Mouse (Mus musculus) T-helper 17 cell (primary cell): ENCODE results near the gene Tmem151a.

Experiments used
- in situ Hi-C, 2 experiments: fragments of 300-600 bp; cut with MboI, MseI; formaldehyde crosslinking; loops; 1 replicate in 1 of 2; 2 replicates in 1 of 2; pipeline ENCODE4 v1.15.1; 2025; ENCODE audit warnings: high pct_unique_total_duplicates in 2 of 2

The Tmem151a gene

DNA sequence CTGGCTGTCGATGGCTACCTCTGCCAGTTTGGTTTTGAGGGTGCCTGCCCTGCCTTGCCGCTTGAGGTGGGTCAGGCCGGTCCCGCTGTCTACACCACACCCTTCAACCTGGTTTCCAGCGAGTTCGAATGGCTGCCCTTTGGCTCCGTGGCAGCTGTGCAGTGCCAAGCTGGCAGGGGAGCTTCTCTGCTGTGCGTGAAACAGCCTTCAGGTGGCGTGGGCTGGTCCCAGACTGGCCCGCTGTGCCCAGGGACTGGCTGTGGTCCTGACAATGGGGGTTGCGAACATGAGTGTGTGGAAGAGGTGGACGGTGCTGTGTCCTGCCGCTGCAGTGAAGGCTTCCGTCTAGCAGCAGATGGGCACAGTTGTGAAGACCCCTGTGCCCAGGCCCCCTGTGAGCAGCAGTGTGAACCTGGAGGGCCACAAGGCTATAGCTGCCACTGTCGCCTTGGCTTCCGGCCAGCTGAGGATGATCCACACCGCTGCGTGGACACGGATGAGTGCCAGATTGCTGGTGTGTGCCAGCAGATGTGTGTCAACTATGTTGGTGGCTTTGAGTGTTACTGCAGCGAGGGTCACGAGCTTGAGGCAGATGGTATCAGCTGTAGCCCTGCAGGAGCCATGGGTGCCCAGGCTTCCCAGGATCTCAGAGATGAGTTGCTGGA is 16.6 kb downstream of the Tmem151a start:
- in situ Hi-C loops: no loop called here

- in situ Hi-C loops: no loop called here
Measured at GRCm38 (mm10) chr19:5067867-5068569, 17.3 kb downstream of the Tmem151a start, which contains the start of gene Cd248. Gene Cd248 (plus strand): TSS chr19:5068078.

GRCm38 (mm10) chr19:5067040-5067799 is 18.1 kb downstream of the Tmem151a start:
- in situ Hi-C loops: no loop called here

DNA sequence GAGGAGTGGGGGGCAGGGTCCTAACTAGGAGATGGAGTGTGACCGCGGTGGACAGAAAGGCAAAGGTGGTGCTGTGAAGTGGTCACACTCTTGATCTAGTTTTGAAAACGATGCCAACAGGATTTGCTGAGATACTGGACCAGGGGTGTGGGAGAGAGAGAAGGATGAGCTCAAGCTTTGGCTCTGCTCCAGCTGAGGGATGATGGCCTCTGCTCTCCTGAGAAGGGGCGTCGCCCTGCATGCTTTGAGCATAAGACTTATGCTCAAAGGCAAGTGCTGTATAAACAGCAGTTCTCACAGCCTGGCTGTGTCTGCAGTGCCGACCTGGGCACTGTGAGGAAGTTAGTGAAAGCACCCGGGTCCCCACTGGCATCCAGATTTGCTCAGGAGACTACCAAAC is 20.2 kb downstream of the Tmem151a start:
- in situ Hi-C loops: no loop called here

- in situ Hi-C loops: no loop called here
Measured at GRCm38 (mm10) chr19:5062446-5062845, 22.9 kb downstream of the Tmem151a start.

GRCm38 (mm10) chr19:5062041-5062440 is 23.3 kb downstream of the Tmem151a start:
- in situ Hi-C loops: no loop called here

- in situ Hi-C loops: no loop called here
Measured at GRCm38 (mm10) chr19:5060365-5061330, 24.7 kb downstream of the Tmem151a start.

DNA sequence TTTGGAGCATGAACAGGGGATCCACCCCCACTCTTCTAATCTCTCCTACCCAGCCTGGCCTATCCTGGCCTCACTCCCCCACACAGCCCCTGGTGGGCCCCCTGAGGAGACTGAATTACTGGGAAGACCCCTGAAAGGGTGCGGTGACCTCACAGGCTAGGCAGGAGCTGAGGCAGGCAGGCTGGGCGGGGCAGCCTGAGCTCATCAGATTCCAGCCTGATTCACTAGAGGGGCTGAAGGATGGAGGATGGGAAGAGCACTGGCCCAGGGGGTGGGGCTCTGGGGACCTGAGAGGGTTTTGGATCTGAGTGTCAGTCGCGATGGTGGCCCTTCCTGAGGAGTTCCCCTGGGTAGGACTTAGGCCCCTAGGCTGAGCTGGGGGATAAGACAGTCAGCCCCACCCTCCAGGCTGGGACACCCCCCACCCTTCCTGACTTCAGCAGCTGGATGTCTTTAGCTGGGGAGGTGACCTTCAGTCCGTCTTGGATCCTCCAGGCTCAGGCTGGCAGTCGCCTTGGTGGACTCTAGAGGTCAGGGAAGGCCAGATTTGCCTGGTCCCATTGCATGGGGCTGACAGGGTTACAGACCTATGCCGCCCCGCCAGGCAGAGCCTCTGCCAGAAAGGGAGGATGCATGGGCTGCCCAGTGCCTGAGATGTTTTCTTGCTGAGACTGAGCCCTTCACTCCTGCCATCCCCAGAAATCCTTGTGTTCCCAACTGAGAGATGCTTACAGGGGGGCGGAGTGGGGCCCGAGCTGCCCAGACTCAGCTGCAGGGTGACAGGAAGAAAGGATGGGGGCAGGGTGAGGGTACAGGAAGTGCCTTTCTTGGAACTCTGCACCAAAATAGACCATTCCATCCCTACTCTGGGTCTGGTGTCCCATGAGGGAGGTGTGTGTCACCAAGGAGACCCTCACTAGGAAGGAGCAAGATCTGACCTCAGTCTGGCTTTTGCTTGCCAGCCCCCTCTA is 26.2 kb downstream of the Tmem151a start:
- in situ Hi-C loops: no loop called here

DNA sequence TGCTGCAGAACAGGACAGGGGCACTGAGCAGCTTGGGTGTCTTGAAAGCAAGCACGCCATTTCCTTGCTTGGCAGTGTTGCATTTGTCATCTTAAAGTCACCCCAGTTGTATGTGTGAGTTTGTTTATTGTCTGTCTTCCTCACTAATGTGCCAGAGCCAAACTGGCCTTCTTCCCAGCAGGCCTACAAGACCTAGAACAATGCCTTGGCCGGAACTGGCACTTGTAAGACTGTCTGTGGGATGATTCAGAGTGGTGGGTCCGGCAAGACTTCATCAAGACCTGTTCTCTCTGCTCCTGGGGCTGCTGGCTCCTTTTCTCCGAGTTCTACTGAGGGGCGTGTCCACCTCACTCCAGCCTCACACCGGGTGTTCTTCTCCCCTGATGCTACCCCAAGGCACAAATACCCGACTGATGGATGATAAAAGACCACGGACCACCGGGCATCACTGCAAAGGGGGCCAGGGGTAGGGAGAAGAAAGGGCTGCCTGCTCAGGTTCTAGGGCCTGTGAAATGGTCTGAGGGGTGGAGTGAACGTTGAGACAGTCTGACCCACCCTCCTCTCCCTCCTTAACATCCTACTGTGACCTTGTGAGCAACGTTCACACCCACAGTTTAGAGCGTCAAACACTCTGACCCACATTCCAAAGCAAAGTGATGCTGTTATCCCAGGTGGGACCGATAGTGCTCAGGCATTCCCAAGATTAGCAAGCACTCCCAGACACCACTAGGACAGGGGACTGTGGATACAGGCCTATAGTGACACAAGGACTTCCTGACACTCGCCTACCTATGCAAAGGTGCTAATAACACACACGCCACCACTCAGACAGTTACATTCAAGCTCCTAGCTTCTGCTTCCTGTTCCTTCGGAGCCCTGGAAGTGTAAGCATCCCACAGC is 27.2 kb downstream of the Tmem151a start:
- in situ Hi-C loops: no loop called here

GRCm38 (mm10) chr19:5056251-5056650 is 29.1 kb downstream of the Tmem151a start:
- in situ Hi-C loops: no loop called here

- in situ Hi-C loops: no loop called here
Measured at GRCm38 (mm10) chr19:5053909-5054308, 31.4 kb downstream of the Tmem151a start.

DNA sequence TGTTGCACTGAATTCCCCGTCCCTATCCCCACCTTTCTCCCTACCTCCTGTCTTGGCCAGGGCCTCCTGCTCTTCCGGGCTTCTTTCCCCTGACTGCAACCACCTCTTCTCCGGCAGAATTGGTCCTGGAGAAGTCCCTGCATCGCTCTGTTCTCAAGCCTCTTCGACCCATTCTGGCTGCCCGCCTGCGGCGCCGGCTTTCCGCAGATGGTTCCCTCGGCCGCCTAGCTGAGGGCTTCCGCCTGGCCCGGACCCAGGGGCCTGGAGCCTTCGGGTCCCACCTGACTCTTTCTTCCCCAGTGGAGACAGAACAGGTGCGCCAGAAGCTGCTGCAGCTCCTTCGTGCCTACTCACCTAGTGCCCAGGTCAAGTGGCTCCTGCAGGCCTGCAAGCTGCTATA is 32.5 kb downstream of the Tmem151a start:
- in situ Hi-C loops: no loop called here

GRCm38 (mm10) chr19:5052166-5052822 is 33.0 kb downstream of the Tmem151a start:
- in situ Hi-C loops: no loop called here

GRCm38 (mm10) chr19:5051515-5051914 is 33.8 kb downstream of the Tmem151a start:
- in situ Hi-C loops: no loop called here

- in situ Hi-C loops: no loop called here
Measured at GRCm38 (mm10) chr19:5051031-5051430, 34.3 kb downstream of the Tmem151a start.

DNA sequence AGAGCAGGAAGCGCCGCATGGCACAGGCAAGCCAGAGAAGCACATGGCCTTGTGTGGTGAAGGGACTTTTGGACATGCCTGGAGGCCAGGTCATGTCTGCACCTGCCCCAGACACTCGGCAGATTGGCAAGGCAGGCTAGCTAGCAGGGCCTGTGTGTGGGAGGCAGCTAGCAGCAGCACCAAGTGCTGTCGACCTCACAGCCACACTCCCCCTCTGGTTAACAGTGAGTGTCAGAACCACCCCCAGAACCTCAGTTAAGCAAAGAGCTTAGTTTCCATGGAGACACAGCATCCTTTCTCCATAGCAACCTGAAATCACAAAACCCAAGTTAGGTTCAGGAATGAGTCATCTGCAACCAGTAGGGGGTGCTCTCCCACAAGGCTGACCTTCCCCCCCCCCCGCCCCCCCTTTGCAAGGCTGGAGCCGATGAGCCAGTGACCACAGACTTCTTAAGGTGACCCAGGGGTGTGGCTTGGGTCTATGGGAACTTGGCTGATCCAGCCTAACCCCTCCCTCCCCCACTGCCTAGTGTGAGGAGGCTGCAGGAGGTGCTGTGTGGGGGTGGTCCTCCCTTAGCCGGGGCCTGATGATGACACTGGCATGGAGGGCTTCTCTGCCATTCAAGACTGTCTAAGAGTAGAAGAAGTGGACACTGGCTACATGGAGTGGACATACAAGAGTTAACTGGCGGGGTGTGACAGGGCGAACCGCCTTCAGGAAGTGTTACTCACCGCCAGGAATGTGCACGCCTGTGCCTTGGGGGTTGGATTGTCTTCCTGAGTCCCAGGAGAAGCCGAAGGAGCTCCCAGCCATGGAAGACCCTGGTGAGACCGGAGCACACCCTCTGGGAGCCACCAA is 35.1 kb downstream of the Tmem151a start, which contains the start of gene Rin1:
Rin1 (plus strand) TSS at position 435 of the 859 bp plus-strand sequence.
- in situ Hi-C loops: no loop called here

- in situ Hi-C loops: no loop called here
Measured at GRCm38 (mm10) chr19:5049325-5049724, 36.0 kb downstream of the Tmem151a start.
